16 mouse cellular contexts compared by ENCODE assay signal in genomic region chr8:88236666-88237065, GRCm38 (mm10).
"Had no signal": no experiment of that assay in that cellular context is flagged by ENCODE, and none has a peak within 500 bp of the region (broad histone marks: within the 10 kb centered on the region; RNA-seq: fewer than 3 reads in every experiment).

No protein-coding gene starts in this region.

- ATAC-seq: lung, postnatal 0 days had no signal

- H3K4me3 ChIP-seq: lung, embryonic 15.5 days; megakaryocyte, embryonic 14.5 days; midbrain, embryonic 12.5 days; neural tube, embryonic 12.5 days; stomach, embryonic 15.5 days had no signal

- DNase-seq: lung, adult 2 months; lung, postnatal 14 days; lung, postnatal 36 days; midbrain, embryonic 14.5 days; right cerebral cortex, postnatal 14 days; thymus, adult 2 months; thymus, postnatal 25 days; thymus, postnatal 4 days had no signal

- H3K4me2 ChIP-seq: lung, embryonic 15.5 days; midbrain, embryonic 12.5 days; neural tube, embryonic 12.5 days; stomach, embryonic 15.5 days had no signal

- H3K27ac ChIP-seq: lung, embryonic 15.5 days; macrophage; midbrain, embryonic 12.5 days; neural tube, embryonic 12.5 days; stomach, embryonic 15.5 days; stomach, postnatal 0 days had no signal

- H3K4me1 ChIP-seq: lung, embryonic 15.5 days; midbrain, embryonic 12.5 days; neural tube, embryonic 12.5 days; stomach, embryonic 15.5 days had no signal

- H3K9ac ChIP-seq: lung, embryonic 15.5 days; midbrain, embryonic 12.5 days; neural tube, embryonic 12.5 days; stomach, embryonic 15.5 days had no signal

- H3K27me3 ChIP-seq: lung, embryonic 15.5 days; megakaryocyte, embryonic 14.5 days; midbrain, embryonic 12.5 days; neural tube, embryonic 12.5 days; stomach, embryonic 15.5 days had no signal

- H3K36me3 ChIP-seq: lung, embryonic 15.5 days; midbrain, embryonic 12.5 days; neural tube, embryonic 12.5 days; stomach, embryonic 15.5 days had no signal

- H3K9me3 ChIP-seq: lung, embryonic 15.5 days; megakaryocyte, embryonic 14.5 days; midbrain, embryonic 12.5 days; neural tube, embryonic 12.5 days; stomach, embryonic 15.5 days had no signal
